Mouse (Mus musculus) lung, embryonic 15.5 days (tissue): Measurements from ENCODE around the gene Aplp2. TPM values are rescaled to one million over a fixed set of nuclear protein-coding genes. Genes with fewer than 3 reads are reported as not detected.
A peak's percentile ranks its signal among the peaks of the same experiment; 100 is the strongest.

Source experiments
- ATAC-seq: fragments of 200-750 bp; cut with Nextera tagmentation; 2 replicates; pipeline ENCODE4 v1.8.0; 2017; ENCODE audit warnings: moderate number of reproducible peaks, borderline replicate concordance; ENCODE audit not compliant: low FRiP score, low TSS enrichment; ENCODE audit errors: extremely low read depth
- H3K27ac ChIP-seq: fragments of 300-500 bp; sonication (generic); 2 replicates; pipeline ENCODE4 v1.5.1; 2015; ENCODE audit warnings: moderate library complexity, mild to moderate bottlenecking, inconsistent platforms
- H3K27me3 ChIP-seq: fragments of 300-500 bp; sonication (generic); 2 replicates; pipeline ENCODE4 v1.6.1; 2015; ENCODE audit warnings: inconsistent platforms
- H3K36me3 ChIP-seq: fragments of 300-500 bp; sonication (generic); 2 replicates; pipeline ENCODE4 v1.6.1; 2015; ENCODE audit warnings: inconsistent platforms
- H3K4me1 ChIP-seq: fragments of 300-500 bp; sonication (generic); 2 replicates; pipeline ENCODE4 v1.6.1; 2015; ENCODE audit warnings: inconsistent platforms
- H3K4me2 ChIP-seq: fragments of 300-500 bp; sonication (generic); 2 replicates; pipeline ENCODE4 v1.6.1; 2015; ENCODE audit warnings: inconsistent platforms, mild to moderate bottlenecking, moderate library complexity
- H3K4me3 ChIP-seq: fragments of 300-500 bp; sonication (generic); 2 replicates; pipeline ENCODE4 v1.5.1; 2015; ENCODE audit warnings: mild to moderate bottlenecking, inconsistent platforms
- H3K9ac ChIP-seq: fragments of 300-500 bp; sonication (generic); 2 replicates; pipeline ENCODE4 v1.6.1; 2015; ENCODE audit warnings: inconsistent platforms
- H3K9me3 ChIP-seq: fragments of 300-500 bp; sonication (generic); 2 replicates; pipeline ENCODE4 v1.6.1; 2016; ENCODE audit warnings: inconsistent platforms
- WGBS: fragments of 180-500 bp; shearing (Covaris S2); methylation state at CpG from one replicate; pipeline ENCODE4 v1.1.7; 2015; 5-methylcytosine and 5-hydroxymethylcytosine counted together
- polyA plus RNA-seq: library from polyadenylated mRNA; unstranded; fragments of >200 nt; fragmentation: Nextera tagmentation; extraction: Ambion mirVana; gene quantifications from 2 replicates; pipeline ENCODE4 v1.2.1, GENCODE M21; 2015

Aplp2 gene
- polyA plus RNA-seq, 1 experiment from 2014 or later, result 476 TPM

GRCm38 (mm10) chr9:31221170-31221569, 9.6 kb upstream of the Aplp2 start:
- no peaks in the 10 kb centered on the region for H3K27me3 ChIP-seq
- H3K9ac ChIP-seq, result no peak overlapping the region
- H3K9me3 ChIP-seq, result no peaks in the 10 kb centered on the region
- H3K27ac ChIP-seq, result peak overlapping the region; percentile 67
- 41% methylated on average over 10 of the region's 10 CpGs for WGBS
- H3K4me1 ChIP-seq, result peaks cover 18% of the 10 kb centered on the region
- ATAC-seq, result peak; percentile 55
- H3K4me3 ChIP-seq, result no peak overlapping the region
- H3K4me2 ChIP-seq, result 0 out of 2 replicates have a peak overlapping the region, but pooled peaks have one; percentile 4
- no peaks in the 10 kb centered on the region for H3K36me3 ChIP-seq

- 23% methylated on average over 7 of the region's 7 CpGs for WGBS
- no peak for ATAC-seq
- Histone ChIP-seq H3K9ac (no peak overlapping the region), H3K4me1 (peaks cover 13% of the 10 kb centered on the region; the same call in 1 of the 2 replicates), H3K27ac (peak overlapping the region; percentile 44), H3K4me3 (no peak overlapping the region), H3K36me3 (no peaks in the 10 kb centered on the region), H3K27me3 (no peaks in the 10 kb centered on the region), H3K9me3 (no peaks in the 10 kb centered on the region), H3K4me2 (no peak overlapping the region)
Observed at GRCm38 (mm10) chr9:31217631-31218380, 6.2 kb upstream of the Aplp2 start.

- Histone ChIP-seq H3K9me3 (no peaks in the 10 kb centered on the region), H3K9ac (peak overlapping the region; percentile 62), H3K4me2 (peak overlapping the region; percentile 93), H3K27me3 (no peaks in the 10 kb centered on the region), H3K27ac (peak overlapping the region; percentile 84), H3K4me1 (peaks cover 44% of the 10 kb centered on the region), H3K4me3 (peak overlapping the region; percentile 83), H3K36me3 (no peaks in the 10 kb centered on the region)
- ATAC-seq, result no peak
- WGBS, result 31% methylated on average over 12 of the region's 12 CpGs
Observed at GRCm38 (mm10) chr9:31212500-31213008, 939 bp upstream of the Aplp2 start.

GRCm38 (mm10) chr9:31210749-31211689, 596 bp downstream of the Aplp2 start:
- Histone ChIP-seq H3K4me3 (peak overlapping the region; percentile 83), H3K4me1 (peaks cover 52% of the 10 kb centered on the region), H3K27me3 (no peaks in the 10 kb centered on the region), H3K36me3 (no peaks in the 10 kb centered on the region), H3K4me2 (peak overlapping the region; percentile 76), H3K9me3 (no peaks in the 10 kb centered on the region), H3K9ac (peak overlapping the region; percentile 80), H3K27ac (peak overlapping the region; percentile 84)
- ATAC-seq, result peak; percentile 39
- under 1% methylated on average over 74 of the region's 93 CpGs for whole genome bisulfite sequencing

GRCm38 (mm10) chr9:31210163-31210562, 1.5 kb downstream of the Aplp2 start:
- 7% methylated on average over 7 of the region's 7 CpGs for WGBS
- H3K4me3 ChIP-seq, result peak overlapping the region; percentile 83
- no peak overlapping the region for H3K27ac ChIP-seq
- H3K36me3 ChIP-seq, result no peaks in the 10 kb centered on the region
- no peak for ATAC-seq
- H3K9me3 ChIP-seq, result no peaks in the 10 kb centered on the region
- peak overlapping the region; percentile 80 for H3K9ac ChIP-seq
- no peaks in the 10 kb centered on the region for H3K27me3 ChIP-seq
- peak overlapping the region; percentile 76 for H3K4me2 ChIP-seq
- peaks cover 61% of the 10 kb centered on the region for H3K4me1 ChIP-seq

- Histone ChIP-seq H3K27ac (no peak overlapping the region), H3K9me3 (no peaks in the 10 kb centered on the region), H3K4me3 (no peak overlapping the region), H3K36me3 (no peaks in the 10 kb centered on the region), H3K9ac (no peak overlapping the region), H3K4me1 (peaks cover 67% of the 10 kb centered on the region), H3K27me3 (no peaks in the 10 kb centered on the region), H3K4me2 (peak overlapping the region; percentile 76)
- no peak for ATAC-seq
- 86% methylated on average over 1 of the region's 1 CpGs for WGBS
Observed at GRCm38 (mm10) chr9:31209502-31209901, 2.1 kb downstream of the Aplp2 start.

- no peak for ATAC-seq
- Histone ChIP-seq H3K4me3 (no peak overlapping the region), H3K4me2 (no peak overlapping the region), H3K4me1 (peaks cover 73% of the 10 kb centered on the region), H3K9me3 (no peaks in the 10 kb centered on the region), H3K27me3 (no peaks in the 10 kb centered on the region), H3K9ac (no peak overlapping the region), H3K27ac (0 out of 2 replicates have a peak overlapping the region, but pooled peaks have one; percentile 39), H3K36me3 (no peaks in the 10 kb centered on the region)
- WGBS, result 53% methylated on average over 3 of the region's 3 CpGs
Observed at GRCm38 (mm10) chr9:31207732-31208131, 3.9 kb downstream of the Aplp2 start.

GRCm38 (mm10) chr9:31204722-31205121, 6.9 kb downstream of the Aplp2 start:
- Histone ChIP-seq H3K27me3 (no peaks in the 10 kb centered on the region), H3K4me3 (no peak overlapping the region), H3K9me3 (no peaks in the 10 kb centered on the region), H3K27ac (no peak overlapping the region), H3K4me2 (no peak overlapping the region), H3K36me3 (no peaks in the 10 kb centered on the region), H3K4me1 (peaks cover 60% of the 10 kb centered on the region), H3K9ac (no peak overlapping the region)
- WGBS, result 23% methylated on average over 6 of the region's 6 CpGs
- ATAC-seq, result no peak

GRCm38 (mm10) chr9:31203571-31204210, 7.9 kb downstream of the Aplp2 start:
- no peak overlapping the region for H3K27ac ChIP-seq
- H3K27me3 ChIP-seq, result no peaks in the 10 kb centered on the region
- no peak overlapping the region for H3K9ac ChIP-seq
- H3K36me3 ChIP-seq, result no peaks in the 10 kb centered on the region
- H3K4me2 ChIP-seq, result no peak overlapping the region
- H3K9me3 ChIP-seq, result no peaks in the 10 kb centered on the region
- H3K4me3 ChIP-seq, result no peak overlapping the region
- peaks cover 53% of the 10 kb centered on the region for H3K4me1 ChIP-seq
- WGBS, result 77% methylated on average over 16 of the region's 16 CpGs
- ATAC-seq, result no peak

GRCm38 (mm10) chr9:31203068-31203467, 8.5 kb downstream of the Aplp2 start:
- Histone ChIP-seq H3K27ac (no peak overlapping the region), H3K9me3 (no peaks in the 10 kb centered on the region), H3K9ac (no peak overlapping the region), H3K27me3 (no peaks in the 10 kb centered on the region), H3K36me3 (no peaks in the 10 kb centered on the region), H3K4me1 (peaks cover 49% of the 10 kb centered on the region), H3K4me2 (no peak overlapping the region), H3K4me3 (no peak overlapping the region)
- WGBS, result 73% methylated on average over 6 of the region's 6 CpGs
- no peak for ATAC-seq

- H3K4me3 ChIP-seq, result no peak overlapping the region
- H3K4me2 ChIP-seq, result no peak overlapping the region
- peaks cover 14% of the 10 kb centered on the region for H3K4me1 ChIP-seq
- no peak for ATAC-seq
- 0 out of 2 replicates have a peak, but pooled peaks cover 1% of the 10 kb centered on the region for H3K36me3 ChIP-seq
- no peak overlapping the region for H3K27ac ChIP-seq
- no peaks in the 10 kb centered on the region for H3K27me3 ChIP-seq
- H3K9ac ChIP-seq, result no peak overlapping the region
- no peaks in the 10 kb centered on the region for H3K9me3 ChIP-seq
- 89% methylated on average over 3 of the region's 3 CpGs for WGBS
Observed at GRCm38 (mm10) chr9:31198614-31199013, 13.0 kb downstream of the Aplp2 start.
